Mouse (Mus musculus) spleen, postnatal 0 days (tissue): ENCODE data around the gene Gm21921. TPM values are rescaled to one million over a fixed set of nuclear protein-coding genes. Genes with fewer than 3 reads are reported as not detected.

Experiments used
- polyA plus RNA-seq: library from polyadenylated mRNA; unstranded; fragments of >200 nt; fragmentation: Nextera tagmentation; extraction: Ambion mirVana; gene quantifications from 2 replicates; pipeline ENCODE4 v1.2.1, GENCODE M21; 2015

Gm21921 gene
- not detected in 2 replicates for polyA plus RNA-seq

DNA sequence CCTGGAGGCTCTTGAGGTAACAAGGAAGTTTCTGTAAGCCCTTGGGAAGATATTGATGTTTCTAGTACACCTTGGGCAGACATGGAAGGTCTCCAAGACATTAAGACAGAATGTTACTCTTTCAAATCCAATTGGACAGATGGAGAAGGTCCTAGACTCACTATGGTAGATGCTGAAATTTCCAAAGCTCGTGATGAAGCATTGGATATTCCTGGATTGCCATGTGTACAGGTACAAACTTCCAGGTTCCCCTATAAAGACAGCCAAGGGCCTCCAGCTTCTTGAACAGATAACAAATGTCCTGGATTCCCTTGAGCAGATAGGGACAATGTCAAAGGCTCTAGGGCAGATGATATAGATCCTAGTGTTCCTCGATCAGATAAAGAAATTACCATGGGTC, at the start of gene Gm21921:
Gene Gm21921, minus strand, starts transcription at position 101 of the 400 bp plus-strand sequence.

